Mouse (Mus musculus): ENCODE measurements at regions not wholly inside any gene's neighbourhood (a gene's known extent, or its start where the extent isn't known, plus 50 kb on each side); places are given as distances from the start of the nearest gene placed in this dataset.

DNA sequence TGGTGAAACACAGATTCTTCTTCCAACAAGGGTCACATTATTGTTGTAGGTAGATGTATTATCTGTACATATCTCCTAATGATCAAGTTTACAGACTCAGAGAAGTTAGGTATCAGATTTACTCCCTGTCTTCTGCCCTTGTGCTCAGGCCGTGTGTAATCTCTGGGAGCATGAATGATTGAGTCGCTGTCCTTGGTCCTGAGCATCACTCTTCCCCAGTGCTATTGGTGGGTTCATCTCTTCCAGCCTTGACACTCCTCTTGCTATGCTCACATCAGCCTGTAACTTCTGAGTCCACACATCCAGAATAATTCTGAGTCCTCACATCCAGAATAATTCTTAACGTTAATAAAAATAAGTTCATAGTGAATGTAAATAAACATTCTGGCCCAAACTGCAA is 295.6 kb downstream of the Basp1 start:
- no peak for DNase-seq

GRCm38 (mm10) chr15:25102727-25103126 is 310.8 kb downstream of the Basp1 start:
- no peak for DNase-seq

DNA sequence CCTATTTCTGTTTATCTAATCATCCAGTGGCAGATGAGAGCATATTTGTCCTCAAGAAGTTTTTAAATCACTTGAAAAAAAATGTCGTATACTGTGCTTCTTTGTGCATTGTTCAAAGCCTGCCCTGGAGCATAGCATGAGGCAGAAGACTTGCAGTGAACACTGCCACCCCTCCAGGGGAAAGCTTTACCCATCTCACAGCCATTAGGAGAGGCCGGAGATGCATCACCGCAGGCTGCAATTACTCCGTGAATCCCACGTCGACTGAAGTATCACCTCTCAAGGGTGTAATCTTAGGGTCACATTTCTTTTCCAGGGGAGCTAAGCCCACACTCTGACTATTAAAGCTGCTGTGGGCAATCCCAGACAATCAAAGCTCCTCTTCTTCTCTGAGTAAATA is 319.8 kb downstream of the Basp1 start:
- DNase-seq, result no peak

GRCm38 (mm10) chr15:25069701-25070100 is 343.9 kb downstream of the Basp1 start:
- no peak for DNase-seq

GRCm38 (mm10) chr15:25059347-25059746 is 354.2 kb downstream of the Basp1 start:
- no peak for DNase-seq

DNA sequence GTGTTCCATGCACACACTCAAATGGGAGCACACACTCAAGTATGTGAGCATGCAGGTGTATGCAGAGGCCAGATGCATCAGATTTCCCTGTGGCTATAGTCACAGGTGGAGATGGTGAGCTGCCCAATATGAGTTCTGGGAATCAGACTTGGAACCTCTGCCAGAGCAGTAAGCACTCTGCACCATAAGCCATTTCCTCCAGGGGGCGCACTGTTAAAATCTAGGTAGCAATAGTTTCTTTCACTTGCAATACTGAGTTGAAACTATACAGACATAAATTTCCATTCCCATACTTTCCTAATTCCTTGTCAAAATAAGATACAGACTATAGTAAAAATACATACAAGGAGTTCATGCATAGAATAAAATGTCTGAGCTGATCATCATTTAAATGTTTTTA is 365.7 kb downstream of the Basp1 start:
- DNase-seq, result peak; percentile 4 to 28

DNA sequence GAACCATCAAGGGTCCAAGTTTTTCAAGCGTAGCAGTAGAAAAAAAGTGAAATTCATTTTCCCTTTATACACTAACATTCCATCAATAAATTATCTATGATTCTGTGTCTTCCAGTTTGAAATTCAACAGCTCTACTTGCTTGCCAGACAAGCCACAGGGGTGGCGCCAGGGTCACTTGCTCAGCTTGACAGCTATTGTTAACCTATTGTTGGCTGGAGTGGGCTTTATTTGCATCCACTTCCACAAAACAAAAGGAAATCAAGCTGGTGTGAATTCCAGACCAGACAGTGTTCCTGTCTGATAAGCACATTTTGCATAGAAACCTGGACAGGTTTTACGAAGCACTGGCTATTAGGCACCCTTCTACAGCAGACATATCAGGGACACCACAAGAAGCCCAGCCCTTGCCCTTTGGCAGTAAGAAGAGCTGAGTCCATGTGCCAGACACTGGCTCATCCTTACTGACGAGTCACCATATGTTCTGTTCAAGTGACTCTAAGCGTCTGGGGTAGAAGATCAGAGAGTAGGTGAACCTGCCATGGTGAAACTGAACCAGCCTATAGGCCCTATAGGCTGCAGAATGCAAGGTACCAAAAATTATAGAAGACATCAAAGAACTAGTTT is 366.9 kb downstream of the Basp1 start:
- DNase-seq, result no peak

DNA sequence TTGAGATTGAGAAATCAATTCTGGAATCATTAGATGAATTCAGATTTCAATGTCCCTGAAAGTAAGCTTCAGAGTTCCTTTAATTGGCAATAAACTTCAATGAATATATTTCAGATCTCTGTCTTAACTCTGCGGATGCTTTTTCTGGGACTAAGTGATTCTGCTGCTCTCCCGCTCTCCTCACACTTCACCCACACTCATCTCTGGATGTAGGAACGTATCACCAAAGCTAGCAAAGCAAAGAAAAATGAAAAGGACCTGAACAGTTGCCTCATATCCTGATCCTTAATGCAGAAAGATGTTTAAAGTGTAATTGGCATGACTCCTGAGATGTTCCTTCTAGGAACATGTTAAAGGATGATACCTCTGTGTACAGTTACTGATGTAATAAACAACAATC is 377.3 kb downstream of the Basp1 start:
- no peak for DNase-seq

- DNase-seq, result no peak
Observed at GRCm38 (mm10) chr15:25027865-25028264, 385.7 kb downstream of the Basp1 start.

DNA sequence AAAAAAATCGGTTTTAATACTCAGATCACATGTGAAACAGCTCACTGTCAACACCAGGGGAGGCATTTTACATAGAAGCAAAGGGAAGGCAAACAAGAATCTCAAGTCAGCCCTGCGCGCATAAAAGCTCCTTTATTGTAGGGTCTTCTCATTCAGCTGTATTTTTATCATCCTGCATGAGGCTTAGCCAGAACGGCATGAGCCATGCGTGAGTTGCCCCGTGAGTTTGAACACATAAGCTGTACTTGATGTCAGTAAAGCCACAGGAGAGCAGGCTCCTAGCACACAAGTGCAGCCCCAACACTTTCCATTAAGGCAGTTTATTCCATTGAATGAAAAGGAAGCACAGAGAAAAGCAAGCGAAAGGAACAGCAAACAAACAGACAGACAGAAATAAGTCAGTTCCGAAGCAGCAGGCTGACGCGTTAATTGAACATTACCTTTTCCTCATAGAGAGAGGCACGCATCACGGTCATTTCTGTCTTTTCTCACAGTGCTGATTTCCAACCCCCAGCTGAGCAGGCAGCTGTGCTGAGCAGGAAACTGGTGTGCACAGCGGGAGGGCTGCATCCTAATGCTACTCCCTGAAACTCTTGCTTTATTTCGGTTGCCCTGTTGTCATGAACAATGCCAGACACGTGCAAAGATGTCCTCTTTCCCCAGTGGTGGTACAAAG is 386.6 kb downstream of the Basp1 start:
- DNase-seq, result no peak

DNA sequence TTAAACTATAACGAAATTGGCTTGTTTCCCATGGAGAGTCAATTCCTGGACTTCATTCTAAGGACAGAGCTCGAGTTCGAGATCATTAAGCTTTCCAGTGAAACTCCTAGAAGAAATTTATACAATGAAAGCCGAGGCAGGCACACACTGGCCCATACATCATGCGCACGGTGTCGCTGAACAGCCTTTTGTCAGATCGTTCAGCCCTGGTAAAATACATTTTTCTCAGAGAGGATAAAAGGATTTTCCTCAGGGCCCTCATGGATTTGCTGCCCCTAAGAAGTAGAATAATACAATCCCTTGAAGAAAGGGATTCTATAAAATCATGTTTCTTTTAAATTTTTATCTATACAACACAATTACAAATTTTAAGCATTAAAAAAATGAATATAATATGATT is 387.2 kb downstream of the Basp1 start:
- DNase-seq, result no peak

DNA sequence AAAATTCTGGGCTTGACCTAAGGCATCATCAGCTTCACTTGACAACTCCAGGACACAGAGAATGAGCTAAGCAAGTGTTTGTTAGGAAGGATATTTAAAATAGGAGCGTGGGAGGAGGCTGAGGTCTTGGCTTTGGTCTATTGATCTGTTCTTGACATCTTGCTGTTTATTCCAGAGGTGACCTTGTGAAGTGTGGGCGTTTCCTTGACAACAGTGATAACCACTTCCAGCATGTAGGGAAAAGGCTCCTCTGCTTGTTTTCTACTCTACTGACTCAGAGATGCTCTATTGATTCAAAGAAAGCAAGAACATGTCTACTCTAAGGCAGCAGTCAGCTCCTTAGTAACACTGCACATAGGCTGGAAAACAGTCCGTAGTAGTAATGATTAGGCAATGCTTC is 392.6 kb downstream of the Basp1 start:
- no peak for DNase-seq

DNA sequence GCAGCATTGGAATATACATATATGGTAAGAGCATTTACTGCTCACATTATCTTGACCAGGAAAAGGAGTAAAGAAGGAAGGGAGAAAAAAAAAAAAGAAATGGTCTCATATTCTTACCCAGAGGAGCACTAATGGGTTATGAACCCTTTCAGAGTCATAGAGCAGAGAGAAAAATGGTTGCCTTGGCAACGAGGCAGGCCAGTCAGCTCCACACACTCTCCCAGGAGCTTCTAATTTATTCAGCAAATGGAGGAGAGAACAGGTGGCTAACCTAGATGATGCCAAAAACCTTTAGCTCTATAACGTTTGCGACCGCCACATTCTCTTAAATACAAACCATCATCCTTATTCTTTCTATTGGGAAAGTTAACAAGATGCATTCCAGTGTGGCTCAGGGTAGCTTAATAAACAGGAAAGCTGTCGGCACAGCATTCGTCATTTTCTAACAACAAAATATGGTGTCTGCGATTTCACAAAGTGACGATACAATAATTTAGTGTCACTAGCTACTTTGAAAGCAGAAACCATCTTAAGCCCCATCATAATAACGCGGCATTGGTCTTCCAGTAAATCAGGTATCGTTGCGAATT is 394.1 kb downstream of the Basp1 start:
- DNase-seq, result no peak

GRCm38 (mm10) chr15:25018937-25019336 is 394.6 kb downstream of the Basp1 start:
- DNase-seq, result no peak

- no peak for DNase-seq
Observed at GRCm38 (mm10) chr15:25007720-25008119, 405.8 kb downstream of the Basp1 start.

DNA sequence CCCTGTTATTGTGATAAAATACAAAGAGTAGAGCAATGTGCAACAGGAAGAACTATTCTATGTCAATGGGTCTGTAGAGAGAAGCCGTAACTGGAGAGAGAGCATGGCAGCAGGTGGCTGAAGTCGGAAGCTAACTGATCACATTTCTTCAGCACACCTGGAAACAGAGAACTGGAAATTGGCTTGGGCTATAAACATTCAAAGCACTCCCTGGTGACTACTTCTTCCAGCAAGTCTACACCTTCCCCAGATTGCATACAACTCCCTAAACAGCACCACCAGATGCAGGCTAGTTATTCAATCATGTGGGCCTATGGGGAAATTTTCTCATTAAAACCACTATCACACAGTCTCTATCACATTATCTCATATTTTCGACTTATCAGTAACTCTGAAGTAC is 413.4 kb downstream of the Basp1 start:
- DNase-seq, result no peak

DNA sequence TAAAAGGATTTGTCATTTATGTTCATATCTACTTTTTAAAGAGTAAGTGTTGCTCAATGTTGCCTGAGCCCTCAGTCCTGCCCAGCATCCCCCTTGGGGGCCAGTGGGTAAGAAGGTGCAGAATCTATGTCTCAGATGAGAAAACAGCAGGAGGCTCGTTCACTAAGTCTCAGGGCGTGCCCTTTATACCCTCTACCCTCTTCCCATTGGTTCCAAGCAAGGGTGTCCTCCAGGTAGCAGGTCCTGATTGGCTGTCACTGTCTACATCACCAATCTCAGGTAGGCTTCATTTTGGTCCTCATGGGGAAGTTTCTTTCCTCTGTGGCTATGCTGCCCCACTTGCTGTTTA is 420.3 kb downstream of the Basp1 start:
- no peak for DNase-seq

DNA sequence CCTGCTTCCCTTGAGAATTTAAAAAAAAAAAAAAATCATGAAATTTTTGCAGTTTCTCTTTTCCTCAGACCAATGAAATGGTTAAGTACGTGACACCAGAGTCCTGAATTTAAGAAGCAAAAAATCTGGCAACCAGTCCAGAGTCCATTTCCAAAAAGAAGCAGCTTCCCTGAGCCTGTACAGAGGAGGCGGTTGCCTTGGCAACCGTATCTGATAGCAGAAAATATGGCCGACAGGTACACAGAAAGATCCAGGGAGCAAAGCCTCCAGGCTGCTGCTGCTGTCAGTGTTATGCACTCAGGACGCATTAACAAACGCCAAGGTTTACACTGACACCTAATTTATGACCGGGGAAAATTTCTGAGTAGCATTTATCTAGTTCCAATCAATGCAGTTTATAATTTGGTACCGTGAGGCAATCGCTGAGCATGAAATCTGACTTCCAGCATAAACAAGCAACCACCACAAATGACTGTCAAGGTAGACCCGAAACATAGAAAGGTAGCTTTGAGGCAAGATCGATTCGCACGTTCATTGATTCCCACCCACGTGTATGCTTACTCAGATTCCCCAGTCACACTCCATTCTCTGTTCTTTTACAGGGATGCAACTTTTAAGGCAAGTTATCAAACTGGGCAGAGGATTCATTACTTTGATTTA is 420.8 kb downstream of the Basp1 start:
- no peak for DNase-seq

DNA sequence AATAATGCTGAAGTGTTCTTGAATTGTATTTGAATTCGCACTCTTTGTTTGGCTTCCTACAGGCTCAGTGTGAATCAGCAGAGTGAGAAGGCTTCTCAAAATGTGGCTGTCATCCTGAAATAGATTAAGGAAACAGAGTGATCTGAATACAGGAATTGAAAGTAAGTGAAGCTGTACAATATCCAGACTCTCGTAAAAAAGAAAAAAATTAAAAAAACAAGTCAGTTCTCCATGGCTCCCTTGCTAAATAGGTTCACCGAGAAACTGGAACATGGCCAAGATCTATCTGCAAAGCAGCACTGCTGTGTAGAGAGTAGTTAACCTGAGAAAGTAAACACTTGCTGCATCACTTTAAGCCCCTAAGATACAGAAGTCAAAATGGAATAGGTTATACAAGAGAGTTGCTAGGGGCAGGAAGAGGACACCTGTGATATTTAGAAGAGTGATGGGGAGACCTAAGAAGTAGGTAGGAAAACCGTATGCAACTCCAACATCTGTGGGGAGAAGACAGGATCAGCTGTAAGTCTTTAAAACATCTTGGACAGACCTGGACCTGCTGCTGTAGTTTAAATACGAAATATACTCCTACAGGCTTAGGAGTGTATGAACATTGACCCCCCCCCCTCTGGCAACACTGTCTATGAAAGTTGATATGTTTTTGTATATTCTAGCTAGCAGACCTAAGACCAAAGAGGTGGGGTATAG is 423.3 kb downstream of the Basp1 start:
- no peak for DNase-seq

- DNase-seq, result no peak
Observed at GRCm38 (mm10) chr15:24980841-24981240, 432.7 kb downstream of the Basp1 start.

- DNase-seq, result no peak
Observed at GRCm38 (mm10) chr15:24972020-24972419, 441.5 kb downstream of the Basp1 start.

GRCm38 (mm10) chr15:24969391-24969812 is 444.2 kb downstream of the Basp1 start:
- no peak for DNase-seq

DNA sequence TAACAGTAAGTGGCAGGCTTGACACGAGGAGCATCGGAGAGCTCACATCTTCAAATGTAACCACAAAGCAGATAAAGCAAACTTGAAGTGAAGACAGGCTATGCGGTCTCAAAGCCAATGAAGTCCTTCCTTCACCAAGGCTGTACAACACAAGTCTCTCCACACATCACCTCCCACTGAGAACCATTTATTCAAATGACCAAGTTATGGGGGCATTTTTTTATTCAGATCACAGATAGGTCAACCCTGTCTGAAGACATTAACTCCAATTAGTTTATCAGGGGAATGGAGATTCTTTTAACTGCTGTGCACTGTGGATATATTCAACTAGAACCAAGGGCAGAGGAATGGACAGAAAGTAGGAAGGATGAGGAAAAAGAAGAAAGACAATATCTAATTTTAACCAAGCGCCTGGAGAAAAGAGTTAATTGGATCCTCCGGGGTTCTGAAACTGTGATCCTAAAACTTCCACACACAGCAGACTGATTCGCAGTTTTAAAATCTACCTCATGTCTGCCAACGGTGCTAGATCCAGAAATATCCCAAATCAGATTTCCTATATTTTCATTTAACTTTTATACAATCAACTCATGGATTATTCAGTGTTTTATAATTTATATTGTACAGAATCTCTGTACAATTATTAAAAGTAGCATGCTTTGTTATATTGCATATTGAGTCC is 444.8 kb downstream of the Basp1 start:
- no peak for DNase-seq

Measured in lung, adult 18-20 months (tissue).